ENCODE assay signal across 18 mouse cellular contexts in the genomic region with DNA sequence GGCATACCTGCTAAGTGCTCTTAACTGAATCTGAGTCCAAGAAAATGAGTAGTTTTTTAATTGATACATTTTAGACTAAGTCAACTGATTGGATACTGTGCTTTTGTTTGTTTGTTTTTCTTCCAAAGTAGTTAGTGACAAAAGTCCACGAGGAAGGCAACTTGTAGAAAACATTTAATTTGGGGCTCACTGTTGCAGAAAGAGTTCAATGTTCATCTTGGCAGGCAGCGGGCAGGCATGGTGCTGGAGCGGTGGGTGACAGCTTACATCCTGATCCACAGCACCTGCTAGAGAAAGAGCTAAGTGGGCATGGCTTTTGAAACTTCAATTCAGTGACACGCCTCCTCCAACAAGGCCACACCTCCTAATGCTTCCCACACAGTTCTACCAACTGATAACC.
"Had no signal": no experiment of that assay in that cellular context is flagged by ENCODE, and none has a peak within 500 bp of the region (broad histone marks: within the 10 kb centered on the region; RNA-seq: fewer than 3 reads in every experiment).

No protein-coding gene starts in this region.

- ATAC-seq: midbrain, embryonic 16.5 days had no signal

- H3K27me3 ChIP-seq: midbrain, embryonic 12.5 days; neural tube, embryonic 13.5 days; neural tube, embryonic 15.5 days had no signal

- H3K9ac ChIP-seq: lung, embryonic 14.5 days; midbrain, embryonic 12.5 days; neural tube, embryonic 13.5 days; neural tube, embryonic 15.5 days had no signal

- DNase-seq: lung, embryonic 14.5 days; lung, postnatal 10 days; lung, postnatal 4 days; midbrain, embryonic 14.5 days; retina, postnatal 1 day; right cerebral cortex, adult 18-20 months; right cerebral cortex, postnatal 25 days; right cerebral cortex, postnatal 4 days; spleen, adult 18-20 months; thymus, adult 18-20 months; thymus, postnatal 14 days; thymus, postnatal 36 days had no signal

- H3K9me3 ChIP-seq: midbrain, embryonic 10.5 days; midbrain, embryonic 12.5 days; neural tube, embryonic 13.5 days; neural tube, embryonic 15.5 days had no signal

- H3K36me3 ChIP-seq: neural tube, embryonic 15.5 days had no signal

- H3K27ac ChIP-seq: midbrain, embryonic 10.5 days; midbrain, embryonic 12.5 days; neural tube, embryonic 13.5 days; neural tube, embryonic 15.5 days had no signal

- H3K4me2 ChIP-seq: lung, embryonic 14.5 days; midbrain, embryonic 12.5 days; neural tube, embryonic 13.5 days; neural tube, embryonic 15.5 days had no signal

- H3K4me3 ChIP-seq: midbrain, embryonic 10.5 days; midbrain, embryonic 12.5 days; myocyte; neural tube, embryonic 13.5 days; neural tube, embryonic 15.5 days had no signal
